Mouse (Mus musculus) lung, postnatal 36 days (tissue): ENCODE results near the gene Klhl2.

Experiments
- DNase-seq: peaks from one replicate; pipeline ENCODE4 v3.0.0; 2022; ENCODE audit warnings: mixed read lengths

Klhl2 gene

DNA sequence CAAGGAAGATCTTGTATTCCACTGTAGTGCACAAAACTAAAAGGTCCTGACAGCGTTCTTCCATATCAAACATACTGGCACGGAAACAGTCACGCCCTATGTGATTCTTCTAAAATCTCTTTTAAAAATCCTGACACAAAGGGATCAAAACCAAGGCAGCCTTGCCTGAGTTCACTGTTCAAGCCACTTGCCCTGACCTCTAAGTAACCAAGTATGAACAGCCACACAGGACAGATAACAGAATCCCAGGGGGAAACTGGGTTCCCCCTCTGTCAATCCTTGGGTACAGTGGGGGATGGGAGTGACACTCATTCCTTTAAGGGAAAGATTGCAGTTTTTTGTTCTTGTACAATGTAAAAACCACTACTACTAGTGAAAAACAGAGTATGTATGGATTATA is 19.9 kb downstream of the Klhl2 start:
- DNase-seq = no peak

DNA sequence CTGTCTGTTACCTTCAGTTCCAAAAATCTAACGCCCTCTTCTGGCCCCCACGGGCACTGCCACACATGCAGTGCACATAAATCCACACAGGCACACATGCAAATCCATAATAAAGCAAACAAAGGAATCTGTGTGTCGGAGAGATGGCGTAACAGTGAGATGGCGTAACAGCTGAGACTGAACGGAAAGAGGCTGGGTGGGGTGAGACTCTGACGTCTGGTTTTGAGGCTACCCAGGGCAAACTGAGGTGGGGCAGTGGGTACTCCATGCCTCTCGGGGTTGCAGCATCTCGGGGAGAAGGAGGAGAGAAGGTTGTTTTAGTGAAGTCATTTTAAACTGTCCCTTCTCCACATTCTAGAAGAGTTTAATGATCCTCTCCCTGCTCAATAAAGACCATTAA is 20.4 kb downstream of the Klhl2 start:
- peak; percentile 69 for DNase-seq

DNA sequence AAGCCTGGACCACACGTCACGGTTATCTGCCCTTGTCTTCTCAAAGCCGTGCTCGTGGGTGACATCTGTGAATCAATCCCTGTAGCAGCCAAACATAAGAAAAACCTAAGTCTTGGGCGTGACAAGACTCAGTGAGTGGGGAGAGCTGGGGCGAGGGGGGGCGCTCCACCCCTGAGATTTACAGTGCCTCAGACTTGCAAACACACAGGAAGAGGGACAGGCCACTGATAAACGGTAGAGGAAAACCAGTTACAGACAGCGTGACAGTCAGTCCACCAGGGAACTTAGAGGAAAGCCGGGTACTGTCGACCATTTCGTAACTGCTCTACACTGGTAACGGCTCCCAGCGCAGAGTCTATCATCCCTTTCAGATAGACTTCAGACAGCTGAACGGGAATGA is 21.4 kb downstream of the Klhl2 start:
- no peak for DNase-seq

DNA sequence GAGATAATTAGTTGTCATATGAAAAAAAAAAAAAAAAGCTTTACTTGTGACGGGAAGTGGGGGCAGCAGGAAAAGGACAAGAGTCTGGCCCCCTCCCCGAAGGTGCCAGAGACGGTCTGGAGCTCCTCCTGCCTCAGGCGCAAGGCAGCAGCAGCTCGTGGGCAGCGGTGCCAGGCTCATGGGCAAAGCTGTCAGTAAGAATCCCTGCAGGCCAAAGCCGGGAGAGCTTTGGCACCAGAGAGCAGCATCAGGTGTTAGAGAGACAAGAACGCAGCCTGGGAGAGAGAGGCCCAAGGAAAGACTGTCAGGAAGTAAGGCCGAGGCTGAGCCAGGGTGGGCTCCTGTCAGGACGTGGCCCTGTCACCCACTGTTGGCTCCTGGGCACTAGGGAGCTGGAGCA is 22.5 kb downstream of the Klhl2 start:
- no peak for DNase-seq

DNA sequence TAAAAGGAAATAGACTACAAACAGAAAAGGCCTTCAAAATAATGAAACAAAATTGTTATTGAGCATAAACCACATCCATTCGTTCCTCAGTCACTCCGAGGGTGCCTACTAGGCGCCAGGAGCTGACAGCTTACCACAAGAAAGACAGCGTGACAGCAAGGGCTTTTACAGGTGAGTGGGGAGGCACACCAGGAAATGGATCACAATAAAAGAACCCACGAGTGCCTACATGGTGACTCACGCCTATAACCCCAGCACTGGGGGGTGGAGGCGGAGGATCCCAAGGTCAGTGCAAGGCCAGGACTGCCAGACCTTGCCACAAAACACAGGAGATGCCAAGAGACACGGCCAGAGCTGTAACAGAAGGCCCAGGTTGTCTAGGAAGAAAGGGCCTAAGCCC is 23.4 kb downstream of the Klhl2 start:
- DNase-seq = no peak

DNA sequence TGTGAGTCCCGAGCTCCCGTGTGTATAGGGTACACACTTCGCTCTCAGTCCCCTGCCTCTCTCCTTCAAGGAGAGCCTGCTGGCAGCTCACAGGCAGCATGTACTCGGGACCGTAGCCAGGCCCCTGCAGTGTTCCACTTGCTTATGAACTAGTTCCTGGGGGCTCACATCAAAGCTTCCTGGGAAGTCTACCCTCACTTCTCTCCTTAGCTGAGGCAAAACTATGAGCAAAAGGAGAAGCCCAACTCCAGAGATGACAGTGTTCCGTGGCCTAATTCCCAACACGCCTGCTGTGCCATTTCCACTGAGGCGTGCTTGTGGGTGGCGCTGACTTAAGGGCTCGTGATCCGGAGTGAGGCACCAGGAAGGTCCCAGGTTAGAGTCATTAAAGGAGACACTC is 25.9 kb downstream of the Klhl2 start:
- no peak for DNase-seq

DNA sequence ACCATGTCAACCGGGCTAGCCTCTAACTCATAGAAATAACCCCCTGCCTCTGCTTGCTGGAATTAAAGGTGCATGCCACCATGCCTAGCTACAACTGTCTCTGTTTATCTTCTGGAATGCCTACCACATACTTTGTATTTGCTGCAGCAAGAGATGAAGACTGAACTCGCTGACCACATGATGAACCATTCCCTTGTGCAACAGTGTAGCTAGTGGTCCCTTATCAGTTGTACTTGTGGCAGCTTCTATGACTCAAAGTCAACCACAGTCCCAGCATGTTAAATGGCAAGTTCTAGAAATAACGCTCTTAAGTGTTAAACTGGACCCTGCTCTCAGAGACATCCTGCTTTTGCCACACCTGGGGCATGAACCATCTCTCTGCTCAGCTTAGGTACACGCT is 28.9 kb downstream of the Klhl2 start:
- DNase-seq = no peak

DNA sequence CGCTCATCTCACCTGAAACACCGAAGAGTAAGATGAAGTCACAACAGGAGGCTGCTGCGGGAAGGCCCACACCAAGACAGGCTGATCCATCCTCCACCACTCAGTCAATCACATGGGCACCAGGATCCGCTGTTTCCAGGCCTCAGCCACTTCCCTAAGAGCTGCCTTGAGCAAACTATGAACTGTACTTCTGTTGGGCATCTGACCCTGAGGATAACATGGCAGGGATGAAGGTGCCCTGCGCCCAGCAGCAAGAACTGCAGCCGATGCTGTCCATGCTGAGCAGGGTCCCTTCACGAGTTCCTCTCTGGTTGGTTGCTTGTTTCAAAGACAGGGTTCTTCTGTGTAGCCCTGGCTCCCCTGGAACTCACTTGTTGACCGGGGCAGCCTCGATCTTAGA is 38.0 kb downstream of the Klhl2 start:
- no peak for DNase-seq

DNA sequence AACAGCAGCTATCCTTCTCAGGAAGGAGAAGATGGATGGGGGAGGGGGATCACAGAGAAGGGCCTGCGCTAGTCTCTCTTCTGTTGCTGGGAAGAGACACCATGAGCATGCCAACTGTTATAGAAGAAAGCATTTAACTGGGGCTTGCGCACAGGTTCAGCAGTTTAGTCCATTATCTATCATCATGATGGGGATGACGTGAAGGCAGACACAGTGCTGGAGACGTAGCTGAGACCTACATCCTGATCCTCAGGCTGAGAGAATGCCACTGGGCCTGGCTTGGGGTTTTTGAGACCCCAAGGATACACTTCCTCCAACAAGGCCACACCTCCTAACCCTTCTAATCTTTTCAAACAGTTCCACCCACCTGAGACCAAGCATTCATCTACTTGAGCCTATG is 38.7 kb downstream of the Klhl2 start:
- DNase-seq = no peak

DNA sequence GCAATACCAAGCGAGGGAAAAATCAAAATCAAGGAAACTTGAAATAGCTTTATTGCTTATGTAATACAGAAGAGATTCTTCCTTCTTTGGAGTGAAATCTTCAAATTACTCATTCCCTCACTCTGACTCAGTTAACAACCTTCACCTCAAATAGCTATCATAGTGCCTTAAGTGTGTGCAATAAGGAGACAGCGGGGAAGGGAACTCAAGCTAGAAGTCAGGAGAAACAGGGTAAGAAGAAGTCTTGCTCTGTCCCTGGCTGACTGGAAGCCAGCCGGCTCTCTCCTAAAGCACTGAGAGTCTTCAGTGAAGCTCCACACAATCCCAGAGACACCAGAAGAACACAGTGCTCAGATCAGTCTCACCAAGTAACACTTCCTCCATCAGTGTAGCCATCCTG is 43.3 kb downstream of the Klhl2 start:
- no peak for DNase-seq

DNA sequence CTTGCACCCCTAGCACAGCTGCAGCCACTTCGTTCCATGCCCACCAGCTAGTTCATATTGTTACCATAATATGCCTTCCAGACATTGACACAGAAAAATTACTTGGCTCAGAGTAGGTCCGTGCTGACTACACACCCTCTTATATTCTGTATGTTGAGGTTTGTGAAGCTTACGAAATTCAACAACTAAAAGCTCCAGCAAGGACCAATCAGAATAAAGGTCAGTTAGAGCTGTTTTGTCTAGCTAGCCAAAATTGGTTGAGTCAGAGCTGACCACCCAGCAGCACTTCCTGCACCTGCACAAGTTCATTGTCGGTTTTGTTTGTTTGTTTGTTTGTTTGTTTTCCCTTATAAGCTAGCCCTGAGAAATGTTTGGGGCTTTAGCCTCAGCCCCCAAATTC is 44.8 kb downstream of the Klhl2 start:
- DNase-seq = no peak

DNA sequence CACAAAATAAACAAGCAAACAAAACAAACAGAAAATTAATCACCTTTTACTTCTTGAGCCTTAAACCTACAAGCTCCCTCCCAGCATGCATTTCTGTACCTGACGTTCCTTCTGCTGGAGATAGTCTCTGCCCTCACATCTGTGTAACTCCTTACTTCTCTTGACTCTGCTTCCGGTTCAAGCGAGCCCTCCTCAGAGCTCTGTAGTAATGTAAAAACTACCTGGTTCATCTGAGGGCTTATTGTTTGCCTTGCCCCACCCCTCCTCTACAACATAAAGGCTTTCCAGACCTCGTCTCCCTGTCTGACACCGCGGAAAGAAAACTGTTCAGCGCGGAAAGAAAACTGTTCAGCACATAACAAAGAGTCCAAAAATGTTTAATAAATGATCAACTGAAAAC is 50.5 kb downstream of the Klhl2 start:
- DNase-seq = no peak

DNA sequence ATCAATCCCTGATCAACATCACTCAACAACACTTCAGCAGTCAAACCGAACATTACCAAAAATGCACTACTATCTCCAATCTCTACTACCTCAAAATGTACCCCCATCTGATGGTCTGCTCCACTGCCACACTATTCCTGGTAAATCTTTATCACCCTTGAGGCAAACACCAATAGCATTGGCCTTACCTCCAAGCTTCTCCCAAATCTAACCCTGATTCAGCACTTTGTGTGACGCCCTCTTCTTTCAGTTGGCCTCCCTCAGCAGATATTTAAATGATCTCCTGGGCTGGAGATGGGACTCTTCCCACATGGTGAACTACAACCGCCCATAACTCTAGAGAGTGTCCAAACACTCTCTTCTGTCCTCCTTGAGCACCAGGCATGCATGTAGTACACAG is 51.3 kb downstream of the Klhl2 start:
- DNase-seq = no peak

DNA sequence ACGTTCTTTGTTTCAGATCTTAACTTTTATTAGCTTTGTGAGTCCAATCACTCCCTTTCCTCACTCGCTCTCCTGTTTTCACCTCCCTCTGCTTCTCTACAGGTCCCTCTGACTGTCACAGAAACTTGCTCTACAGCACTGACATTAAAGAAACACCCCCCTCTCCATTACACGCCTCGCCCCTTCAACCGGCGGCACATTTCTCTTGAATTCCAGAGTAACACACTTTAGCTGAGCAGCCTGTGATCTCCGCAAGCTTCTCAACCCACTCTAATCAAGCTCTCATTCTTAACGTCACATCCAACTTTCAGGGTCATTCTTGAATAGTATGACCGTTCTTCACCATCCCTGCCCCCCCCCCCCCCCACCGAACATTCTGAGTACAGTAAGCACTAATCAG is 52.1 kb downstream of the Klhl2 start:
- DNase-seq = no peak

DNA sequence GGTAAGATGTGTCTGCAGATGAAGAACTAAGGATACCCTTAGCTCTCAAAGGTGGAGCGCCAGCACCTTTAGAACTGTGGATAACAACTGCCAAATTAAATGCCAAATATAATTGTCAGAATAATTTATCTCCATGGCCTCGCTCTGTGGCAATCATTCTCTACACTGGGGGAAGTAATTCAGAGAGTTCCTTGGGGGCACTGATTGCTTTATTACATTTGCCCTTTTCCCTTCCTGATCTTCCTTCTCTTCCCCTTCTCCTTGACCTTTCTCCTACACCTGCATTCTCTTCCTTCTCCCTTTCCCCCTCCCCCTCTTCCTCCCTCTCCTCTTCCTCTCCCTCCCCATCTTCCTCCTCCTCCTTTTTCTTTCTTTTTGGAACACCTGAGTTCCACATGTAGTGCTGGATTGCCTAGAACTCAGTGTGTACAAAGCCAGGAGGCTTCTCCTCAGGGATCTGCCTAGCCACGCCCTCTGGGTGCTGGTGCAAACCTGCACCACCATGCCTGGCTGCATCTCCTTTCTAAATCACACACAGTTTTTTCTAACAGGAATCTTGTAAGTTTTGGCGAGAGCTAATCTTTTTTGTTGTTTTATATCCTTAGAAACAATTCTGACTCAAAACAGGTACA is 58.5 kb downstream of the Klhl2 start:
- no peak for DNase-seq

DNA sequence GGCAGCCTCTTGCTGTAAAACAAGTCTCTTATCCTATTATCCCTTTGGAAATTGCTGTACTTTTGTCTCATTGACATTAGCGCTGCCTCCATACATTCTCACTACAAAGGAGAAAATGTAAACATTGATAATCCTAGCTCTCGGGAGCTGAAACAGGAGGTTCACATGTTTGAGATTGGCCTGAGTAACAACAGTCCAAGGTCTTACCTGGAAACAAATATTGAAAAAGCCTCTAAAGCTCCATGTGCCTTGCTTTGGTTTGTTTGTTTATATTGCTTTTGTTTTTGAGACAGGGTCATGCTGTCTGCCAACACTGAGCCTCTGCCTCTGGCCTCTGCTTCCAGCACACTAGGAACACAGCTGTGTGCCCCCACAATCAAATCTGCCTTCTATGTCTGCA is 59.4 kb downstream of the Klhl2 start:
- DNase-seq = no peak

DNA sequence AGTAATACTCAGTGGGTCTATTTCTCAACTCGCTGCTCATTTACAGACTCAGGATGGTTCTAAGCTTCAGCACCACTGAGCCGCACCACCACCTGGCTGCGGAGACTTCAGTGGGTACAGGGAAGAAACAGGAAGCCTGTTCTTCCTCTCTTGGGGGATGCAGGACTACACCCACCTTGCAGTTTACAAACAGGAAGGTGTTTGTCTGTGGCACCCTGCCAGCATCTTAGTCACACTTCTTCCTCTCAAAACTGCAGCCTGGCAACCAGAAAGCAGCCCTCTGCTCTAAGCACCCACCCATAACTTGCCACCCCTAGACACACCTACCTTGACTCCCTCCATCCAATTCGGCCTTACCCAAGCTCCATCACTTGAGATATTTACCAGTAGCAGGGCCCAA is 61.1 kb downstream of the Klhl2 start:
- DNase-seq = peak; percentile 88

DNA sequence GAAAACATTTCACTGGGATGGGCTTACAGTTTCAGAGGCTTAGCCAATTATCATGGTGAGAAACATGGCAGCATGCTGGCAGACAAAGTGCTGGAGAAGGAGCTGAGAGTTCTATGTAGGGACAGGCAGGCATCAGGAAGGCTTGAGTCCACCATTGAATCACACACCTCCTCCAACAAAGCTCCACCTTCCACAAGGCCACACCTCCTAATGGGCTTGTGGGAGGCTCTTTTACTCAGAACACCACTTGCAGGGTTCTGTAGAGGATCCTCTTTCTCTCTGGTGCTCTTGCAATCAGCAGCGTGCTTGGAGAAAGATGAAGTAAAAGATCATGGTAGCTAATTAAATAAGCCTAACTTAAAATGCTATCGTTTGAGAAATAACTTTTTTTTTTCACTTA is 63.0 kb downstream of the Klhl2 start:
- DNase-seq = peak; percentile 25

DNA sequence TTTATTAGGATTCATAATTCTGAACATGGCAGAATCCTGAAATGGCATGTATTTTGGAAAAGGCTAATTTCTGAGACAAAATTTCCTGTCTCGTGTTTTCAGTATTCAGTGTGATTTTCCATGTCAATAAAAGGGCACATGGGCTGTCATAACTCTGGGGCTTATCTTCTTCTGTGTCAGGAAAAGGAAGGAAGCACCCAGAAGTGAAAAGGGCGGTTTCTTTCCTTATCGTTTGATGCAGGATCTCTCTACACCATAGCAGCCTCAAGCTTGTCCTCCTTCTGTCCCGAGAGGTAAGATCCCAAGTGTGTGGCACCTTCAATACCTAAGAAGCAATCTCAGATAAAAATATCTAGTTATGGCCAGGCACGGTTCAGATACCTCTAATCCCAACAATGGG is 65.6 kb downstream of the Klhl2 start:
- DNase-seq = no peak

DNA sequence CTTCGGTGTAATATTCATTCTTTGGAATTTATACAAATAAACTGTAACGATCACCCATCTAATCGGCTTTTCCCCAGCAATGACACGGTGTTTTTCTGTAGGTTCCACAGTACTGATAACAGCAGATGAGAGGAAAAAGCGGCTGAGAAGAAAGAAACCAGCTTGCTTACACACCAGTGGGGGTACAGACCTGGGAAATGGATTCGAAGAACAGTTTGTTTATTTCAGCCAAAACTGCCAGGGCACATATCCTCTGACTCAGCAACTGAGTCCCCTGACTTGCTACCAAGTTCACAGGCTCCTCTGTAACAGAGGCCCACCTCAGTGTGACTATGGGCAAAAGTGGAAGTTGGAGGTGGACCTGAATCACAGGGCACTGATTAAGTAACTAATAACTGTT is 67.9 kb downstream of the Klhl2 start:
- DNase-seq = no peak

DNA sequence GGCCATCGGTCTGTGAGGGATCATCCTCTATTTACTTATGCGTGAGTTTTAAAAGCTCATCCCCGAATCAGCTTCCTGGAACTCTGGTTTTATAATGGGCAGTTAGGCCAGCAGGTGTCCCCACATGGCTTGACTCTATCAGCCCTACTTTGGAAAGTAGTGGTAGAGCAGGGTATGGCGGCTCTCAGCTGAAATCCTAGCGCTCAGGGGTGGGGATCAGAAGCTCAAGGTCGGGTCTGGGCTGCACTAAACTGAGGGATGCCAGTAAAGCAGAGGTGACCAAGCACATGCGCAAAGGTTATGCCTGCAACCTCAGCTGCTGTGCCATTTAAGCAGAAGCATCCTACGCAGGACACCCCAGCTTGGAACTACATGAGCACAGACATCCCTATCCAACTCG is 71.9 kb downstream of the Klhl2 start:
- peak; percentile 35 for DNase-seq

DNA sequence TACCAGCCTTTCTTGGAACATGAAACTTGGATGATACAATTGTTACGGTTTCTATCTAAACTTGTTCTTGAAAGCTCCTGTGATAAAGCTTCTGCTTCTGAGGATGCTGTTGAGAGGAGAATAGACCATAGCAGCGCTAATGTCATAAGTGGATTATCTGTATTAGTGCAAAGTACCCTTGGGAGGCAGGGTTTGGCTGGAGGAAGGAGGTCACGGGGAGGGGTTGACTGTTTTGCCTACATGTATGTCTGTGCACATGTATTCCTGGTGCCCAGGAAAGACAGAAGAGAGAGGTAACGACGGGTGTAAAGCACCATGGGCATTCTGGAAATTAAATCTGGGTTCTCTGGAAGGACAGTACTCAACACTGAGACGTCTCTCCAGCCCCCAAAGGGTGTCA is 75.7 kb downstream of the Klhl2 start:
- DNase-seq = no peak

DNA sequence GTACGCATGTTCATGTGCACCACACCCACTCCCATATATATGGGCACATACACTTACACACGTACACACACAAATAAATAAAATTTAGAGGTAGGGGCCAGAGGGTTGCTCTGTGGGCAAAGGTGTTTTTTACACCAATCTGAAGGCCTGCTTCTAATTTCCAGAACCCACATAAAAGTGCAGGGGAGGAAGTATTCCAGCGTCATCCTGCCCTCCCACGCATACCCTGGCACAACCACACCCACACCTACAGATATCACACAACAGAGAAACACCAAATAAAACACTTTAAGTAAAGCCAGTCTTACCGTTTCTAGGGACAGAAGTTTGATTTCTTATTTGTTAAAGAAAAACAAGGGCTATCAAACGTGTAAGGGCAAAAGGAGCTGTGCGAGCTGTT is 79.0 kb downstream of the Klhl2 start:
- DNase-seq = no peak

DNA sequence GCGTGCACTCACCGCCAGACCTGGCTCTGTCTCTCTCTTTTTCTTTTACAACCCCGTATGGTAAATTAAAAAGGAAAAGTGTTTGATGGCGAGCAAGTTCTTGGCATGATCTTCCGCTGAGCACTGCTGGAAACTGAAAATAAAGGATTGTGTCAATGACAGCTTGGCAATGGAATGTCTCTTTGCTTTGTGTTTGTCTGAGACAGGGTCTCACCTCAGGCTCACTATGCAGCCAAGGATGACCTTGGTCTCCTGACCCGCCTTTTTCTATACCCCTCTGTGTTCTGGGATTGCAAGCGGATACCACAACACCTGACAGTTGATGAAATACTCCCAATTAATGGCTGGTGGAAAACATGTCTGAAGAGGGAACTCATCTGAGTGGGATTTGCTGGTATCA is 80.2 kb downstream of the Klhl2 start:
- DNase-seq = no peak

DNA sequence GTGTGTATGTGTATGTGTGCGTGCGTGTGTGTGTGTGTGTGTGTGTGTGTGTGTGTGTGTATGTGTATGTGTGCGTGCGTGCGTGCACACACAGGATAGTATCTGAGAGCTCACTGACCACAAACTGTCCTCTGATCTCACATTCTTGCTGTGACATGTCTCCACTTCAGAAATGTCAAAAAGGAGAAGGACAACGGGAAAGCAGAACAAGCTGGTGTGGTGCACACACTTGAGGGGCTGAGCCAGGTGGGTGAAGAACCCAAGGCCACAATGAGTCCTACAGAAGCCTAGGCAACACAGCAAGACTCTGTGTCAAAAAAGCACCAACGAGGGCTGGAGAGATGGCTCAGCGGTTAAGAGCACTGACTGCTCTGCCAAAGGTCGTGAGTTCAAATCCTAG is 81.2 kb downstream of the Klhl2 start:
- no peak for DNase-seq

DNA sequence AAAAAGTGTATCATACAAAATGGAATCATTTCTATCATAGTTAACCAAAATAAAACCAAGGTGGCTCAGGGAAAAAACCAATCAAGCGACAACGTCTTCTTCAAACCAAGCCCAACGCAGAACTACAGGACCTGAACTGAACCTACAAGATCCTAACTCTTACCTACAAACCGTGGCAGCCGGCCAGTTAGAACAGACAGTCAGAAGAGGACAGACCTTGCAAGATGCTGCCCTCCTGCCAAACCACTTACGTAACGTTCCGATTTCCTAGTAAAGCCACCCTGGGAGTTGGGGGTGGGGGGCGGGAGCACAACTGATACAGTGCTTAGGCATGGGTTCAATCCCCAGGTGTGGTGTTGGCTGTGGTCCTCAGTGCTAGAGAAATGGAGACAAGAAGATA is 82.8 kb downstream of the Klhl2 start:
- peak; percentile 55 for DNase-seq
